Mouse (Mus musculus): Measurements from ENCODE around the gene Ydjc.

Ydjc gene

GRCm38 (mm10) chr16:17144339-17144738 lies at the start of gene Ydjc:
Gene Ydjc, plus strand, starts transcription at chr16:17144621.
- DNase-seq (ENCODE audit: inconsistent ontology term): peak; percentile 14

- no peak for DNase-seq (ENCODE audit: inconsistent ontology term)
Measured at GRCm38 (mm10) chr16:17096938-17097337, 47.5 kb upstream of the Ydjc start.

GRCm38 (mm10) chr16:17102630-17103220 lies 41.7 kb upstream of the Ydjc start:
- DNase-seq (ENCODE audit: inconsistent ontology term): peak; percentile 30

GRCm38 (mm10) chr16:17104600-17104999 lies 39.8 kb upstream of the Ydjc start:
- DNase-seq (ENCODE audit: inconsistent ontology term): no peak

- DNase-seq (ENCODE audit: inconsistent ontology term): peak; percentile 51
Measured at GRCm38 (mm10) chr16:17110771-17111743, 33.4 kb upstream of the Ydjc start, which contains the start of gene Ppil2. Gene Ppil2, minus strand, starts transcription at chr16:17111257.

GRCm38 (mm10) chr16:17117309-17117799 lies 27.1 kb upstream of the Ydjc start:
- no peak for DNase-seq (ENCODE audit: inconsistent ontology term)

- DNase-seq (ENCODE audit: inconsistent ontology term): no peak
Measured at GRCm38 (mm10) chr16:17121569-17121968, 22.9 kb upstream of the Ydjc start.

- DNase-seq (ENCODE audit: inconsistent ontology term): no peak
Measured at GRCm38 (mm10) chr16:17124119-17124870, 20.1 kb upstream of the Ydjc start.

GRCm38 (mm10) chr16:17124871-17125520 lies 19.4 kb upstream of the Ydjc start, which contains the start of gene 2610318N02Rik:
Gene 2610318N02Rik, minus strand, starts transcription at chr16:17125167.
- peak; percentile 84 for DNase-seq (ENCODE audit: inconsistent ontology term)

- no peak for DNase-seq (ENCODE audit: inconsistent ontology term)
Measured at GRCm38 (mm10) chr16:17127292-17127691, 17.1 kb upstream of the Ydjc start.

GRCm38 (mm10) chr16:17131191-17132088 lies 13.0 kb upstream of the Ydjc start:
- no peak for DNase-seq (ENCODE audit: inconsistent ontology term)

GRCm38 (mm10) chr16:17132089-17132905 lies 12.1 kb upstream of the Ydjc start, which contains the start of gene Sdf2l1:
Gene Sdf2l1, minus strand, starts transcription at chr16:17132383.
- DNase-seq (ENCODE audit: inconsistent ontology term): peak; percentile 100

- DNase-seq (ENCODE audit: inconsistent ontology term): no peak
Measured at GRCm38 (mm10) chr16:17132906-17133200, 11.6 kb upstream of the Ydjc start.

GRCm38 (mm10) chr16:17137355-17137754 lies 7.1 kb upstream of the Ydjc start:
- DNase-seq (ENCODE audit: inconsistent ontology term): no peak

GRCm38 (mm10) chr16:17146772-17147235 lies 2.4 kb downstream of the Ydjc start, which contains the start of gene Ccdc116:
Gene Ccdc116, minus strand, starts transcription at chr16:17147229.
- DNase-seq (ENCODE audit: inconsistent ontology term): peak; percentile 89

GRCm38 (mm10) chr16:17147391-17147929 lies 3.0 kb downstream of the Ydjc start:
- DNase-seq (ENCODE audit: inconsistent ontology term): no peak

- no peak for DNase-seq (ENCODE audit: inconsistent ontology term)
Measured at GRCm38 (mm10) chr16:17148084-17148483, 3.7 kb downstream of the Ydjc start.

- DNase-seq (ENCODE audit: inconsistent ontology term): no peak
Measured at GRCm38 (mm10) chr16:17150520-17151258, 6.3 kb downstream of the Ydjc start.

Measured in Muller cell, postnatal 12 days (primary cell).